Mouse (Mus musculus): ENCODE measurements around the gene Inafm1.
"Not testable (repeated sequence)": the region's sequence is repeated elsewhere in the genome, so short reads cannot be mapped to it uniquely, and the experiment has no call there.

The Inafm1 gene

GRCm38 (mm10) chr7:16261097-16261496 is 12.3 kb downstream of the Inafm1 start:
- no peak for DNase-seq

GRCm38 (mm10) chr7:16259110-16259590 is 14.3 kb downstream of the Inafm1 start, which contains the start of gene C5ar1:
TSS of gene C5ar1 (minus strand) at chr7:16259540.
- DNase-seq = no peak

GRCm38 (mm10) chr7:16257830-16258229 is 15.6 kb downstream of the Inafm1 start:
- DNase-seq = no peak

GRCm38 (mm10) chr7:16255963-16256362 is 17.5 kb downstream of the Inafm1 start:
- not testable (repeated sequence) for DNase-seq

GRCm38 (mm10) chr7:16254195-16254594 is 19.2 kb downstream of the Inafm1 start:
- no peak for DNase-seq

- DNase-seq = no peak
These were observed 22.7 kb downstream of the Inafm1 start for GRCm38 (mm10) chr7:16250687-16251086.

- no peak for DNase-seq
These were observed 27.5 kb downstream of the Inafm1 start for GRCm38 (mm10) chr7:16245958-16246357.

- DNase-seq = no peak
These were observed 29.4 kb downstream of the Inafm1 start, which contains the start of gene C5ar2 for GRCm38 (mm10) chr7:16244067-16244466. TSS of gene C5ar2 (minus strand) at chr7:16244154.

GRCm38 (mm10) chr7:16242198-16242597 is 31.2 kb downstream of the Inafm1 start:
- no peak for DNase-seq

- DNase-seq = no peak
These were observed 31.6 kb downstream of the Inafm1 start for GRCm38 (mm10) chr7:16241787-16242186.

GRCm38 (mm10) chr7:16240978-16241303 is 32.5 kb downstream of the Inafm1 start:
- DNase-seq = no peak

- DNase-seq = no peak
These were observed 33.0 kb downstream of the Inafm1 start for GRCm38 (mm10) chr7:16240281-16240977.

- no peak for DNase-seq
These were observed 33.8 kb downstream of the Inafm1 start for GRCm38 (mm10) chr7:16239554-16239997.

- no peak for DNase-seq
These were observed 43.5 kb downstream of the Inafm1 start for GRCm38 (mm10) chr7:16229869-16230268.

Measured in right cerebral cortex, adult 18-20 months (tissue).